Mouse (Mus musculus): ENCODE measurements around the gene Kncn. TPM values are rescaled to one million over a fixed set of nuclear protein-coding genes. Genes with fewer than 3 reads are reported as not detected.

Gene Kncn
- polyA plus RNA-seq, 1 experiment from 2014 or later, result not detected

DNA sequence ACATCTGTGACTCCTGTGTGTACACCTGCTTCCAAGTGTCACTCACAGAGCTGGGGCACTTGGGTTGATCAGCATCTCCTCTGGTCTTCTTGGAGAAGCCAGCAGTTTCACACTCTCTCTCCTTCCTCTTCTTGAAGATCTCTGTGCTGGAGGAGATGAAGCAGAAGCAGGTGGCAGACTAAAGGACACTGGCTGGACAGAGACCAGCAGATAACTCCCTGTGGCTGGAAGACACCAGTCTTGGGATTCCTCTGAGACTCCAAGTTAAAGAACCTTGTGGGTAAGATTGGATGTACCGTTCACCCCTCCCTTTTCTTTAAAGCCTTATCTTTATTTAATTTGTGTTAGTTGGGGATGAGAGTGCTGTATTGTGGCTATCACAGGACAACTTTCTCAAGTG, 36.1 kb upstream of the Kncn start:
- Histone ChIP-seq H3K4me2 (replicated peaks; ENCODE audit: low read depth, low read length) (no peak overlapping the region), H3K36me3 (ENCODE audit: control insufficient read depth, insufficient read depth, low read length) (peaks cover 12% of the 10 kb centered on the region), H3K4me3 (ENCODE audit: low read depth, low read length) (no peak overlapping the region), H3K9ac (replicated peaks; ENCODE audit: low read depth, low read length) (no peak overlapping the region), H3K4me1 (ENCODE audit: control insufficient read depth, insufficient read depth, low read length) (no peaks in the 10 kb centered on the region), H3K27ac (ENCODE audit: low read length) (no peak overlapping the region), H3K27me3 (ENCODE audit: control insufficient read depth, insufficient read depth, low read length) (no peaks in the 10 kb centered on the region), H3K9me3 (ENCODE audit: control insufficient read depth, low read depth, low read length) (no peaks in the 10 kb centered on the region)
- ATAC-seq (ENCODE audit: insufficient number of reproducible peaks, insufficient read depth, low FRiP score, low read depth), result no peak
- WGBS, result 95% methylated on average over 1 of the region's 1 CpGs

DNA sequence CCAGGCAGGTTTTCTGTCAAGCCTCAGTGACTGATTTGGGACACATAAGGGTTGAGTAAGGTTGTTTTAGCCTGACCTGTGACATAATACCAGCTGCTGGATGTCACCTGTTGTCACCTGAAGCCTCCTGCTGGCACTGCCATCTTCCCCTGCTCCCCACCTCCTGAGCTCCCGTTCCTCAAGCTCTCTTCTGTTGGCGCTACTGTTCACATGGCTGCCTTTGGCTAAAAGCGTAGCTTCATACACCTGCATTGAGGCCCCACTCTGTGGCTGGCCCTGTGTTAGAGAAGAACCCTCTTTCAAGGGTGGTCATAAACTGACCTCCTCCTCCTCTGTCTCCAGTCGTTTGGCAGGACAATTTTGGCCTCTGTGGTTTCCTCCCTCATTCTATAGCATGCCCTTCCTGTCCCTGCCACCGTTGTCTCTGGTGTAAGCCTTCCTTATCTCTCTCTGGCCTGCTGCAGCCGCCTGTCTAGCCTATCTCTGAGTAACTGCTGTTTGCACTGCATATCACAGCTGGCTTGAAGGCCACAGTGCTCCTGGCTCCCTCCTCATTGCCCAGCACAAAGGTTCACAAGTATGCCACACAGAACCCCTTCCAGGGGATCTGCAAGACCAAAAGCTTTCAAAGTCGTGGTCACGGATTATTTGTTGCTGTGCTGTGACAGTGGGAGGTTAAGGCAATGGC, 35.1 kb upstream of the Kncn start:
- H3K4me3 ChIP-seq (ENCODE audit: low read depth, low read length), result no peak overlapping the region
- WGBS, result 54% methylated on average over 8 of the region's 8 CpGs
- no peak overlapping the region for H3K9ac ChIP-seq (replicated peaks; ENCODE audit: low read depth, low read length)
- H3K27me3 ChIP-seq (ENCODE audit: control insufficient read depth, insufficient read depth, low read length), result no peaks in the 10 kb centered on the region
- no peak overlapping the region for H3K4me2 ChIP-seq (replicated peaks; ENCODE audit: low read depth, low read length)
- H3K9me3 ChIP-seq (ENCODE audit: control insufficient read depth, low read depth, low read length), result no peaks in the 10 kb centered on the region
- peaks cover 12% of the 10 kb centered on the region for H3K36me3 ChIP-seq (ENCODE audit: control insufficient read depth, insufficient read depth, low read length)
- H3K4me1 ChIP-seq (ENCODE audit: control insufficient read depth, insufficient read depth, low read length), result no peaks in the 10 kb centered on the region
- H3K27ac ChIP-seq (ENCODE audit: low read length), result no peak overlapping the region
- peak; percentile 91 for ATAC-seq (ENCODE audit: insufficient number of reproducible peaks, insufficient read depth, low FRiP score, low read depth)

DNA sequence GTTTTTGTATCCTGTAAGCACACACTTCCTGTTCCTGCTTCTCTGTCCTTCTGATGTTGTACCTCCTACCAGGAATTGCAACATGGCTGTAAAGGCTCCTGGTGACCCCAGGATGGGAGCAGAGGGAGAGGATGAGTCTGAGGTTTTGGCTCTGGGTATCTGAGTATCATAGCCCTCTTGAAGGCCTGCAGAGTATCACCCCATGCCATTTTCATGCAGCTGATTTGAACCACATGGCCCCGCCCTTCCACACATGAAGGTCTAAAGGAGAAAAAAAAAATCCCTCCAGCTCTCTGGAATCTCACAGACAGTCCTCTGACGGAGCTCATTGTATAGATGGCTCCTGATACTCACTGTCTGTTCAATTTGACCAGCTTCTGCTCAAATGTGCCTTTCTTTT, 34.1 kb upstream of the Kncn start:
- 0 out of 2 replicates have a peak overlapping the region, but pooled peaks have one; percentile 21 for H3K27ac ChIP-seq (ENCODE audit: low read length)
- H3K4me2 ChIP-seq (replicated peaks; ENCODE audit: low read depth, low read length), result no peak overlapping the region
- 71% methylated on average over 2 of the region's 2 CpGs for WGBS
- H3K36me3 ChIP-seq (ENCODE audit: control insufficient read depth, insufficient read depth, low read length), result peaks cover 12% of the 10 kb centered on the region
- no peaks in the 10 kb centered on the region for H3K27me3 ChIP-seq (ENCODE audit: control insufficient read depth, insufficient read depth, low read length)
- no peaks in the 10 kb centered on the region for H3K9me3 ChIP-seq (ENCODE audit: control insufficient read depth, low read depth, low read length)
- H3K9ac ChIP-seq (replicated peaks; ENCODE audit: low read depth, low read length), result no peak overlapping the region
- H3K4me1 ChIP-seq (ENCODE audit: control insufficient read depth, insufficient read depth, low read length), result no peaks in the 10 kb centered on the region
- H3K4me3 ChIP-seq (ENCODE audit: low read depth, low read length), result no peak overlapping the region
- ATAC-seq (ENCODE audit: insufficient number of reproducible peaks, insufficient read depth, low FRiP score, low read depth), result no peak

DNA sequence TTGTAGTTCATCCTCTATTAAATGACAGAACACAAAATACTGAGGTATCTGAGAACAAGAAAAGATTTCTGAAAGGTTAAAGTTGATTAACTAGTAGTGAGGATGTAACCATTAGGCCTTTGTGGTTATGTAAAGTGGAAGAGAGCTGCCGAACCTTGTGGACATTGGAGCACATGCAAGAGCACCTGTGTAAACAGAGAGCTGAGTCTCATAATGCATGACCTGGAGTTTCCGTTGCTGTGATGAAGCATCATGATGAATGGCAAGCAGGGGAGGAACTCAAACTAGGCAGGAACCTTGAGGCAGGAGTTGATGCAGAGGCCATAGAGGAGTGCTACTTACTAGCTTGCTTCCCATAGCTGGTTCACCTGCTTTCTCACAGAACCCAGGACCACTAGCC, 33.6 kb upstream of the Kncn start:
- 23% methylated on average over 2 of the region's 2 CpGs for WGBS
- H3K36me3 ChIP-seq (ENCODE audit: control insufficient read depth, insufficient read depth, low read length), result peaks cover 12% of the 10 kb centered on the region
- no peak overlapping the region for H3K27ac ChIP-seq (ENCODE audit: low read length)

DNA sequence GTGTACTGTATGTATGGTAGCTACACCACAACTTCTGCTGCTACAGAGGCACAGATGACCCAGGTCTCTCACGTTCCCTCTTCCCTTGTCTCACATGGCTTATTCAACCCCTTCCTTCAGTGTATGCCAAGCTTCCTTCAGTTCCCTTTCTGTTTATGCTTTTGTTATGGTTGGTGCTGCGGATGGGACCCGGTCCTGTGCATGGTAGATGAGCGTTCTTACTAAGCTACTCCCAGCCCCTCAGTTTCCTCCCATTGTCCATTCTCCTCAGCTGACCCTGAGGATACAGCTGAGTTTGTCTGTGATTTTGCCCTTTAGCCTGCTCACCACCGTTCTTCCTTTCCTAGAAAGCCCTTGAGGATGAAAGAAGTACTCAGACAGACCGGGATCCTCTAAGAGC, 32.6 kb upstream of the Kncn start:
- ATAC-seq (ENCODE audit: insufficient number of reproducible peaks, insufficient read depth, low FRiP score, low read depth), result no peak
- Histone ChIP-seq H3K4me1 (ENCODE audit: control insufficient read depth, insufficient read depth, low read length) (no peaks in the 10 kb centered on the region), H3K4me2 (replicated peaks; ENCODE audit: low read depth, low read length) (no peak overlapping the region), H3K36me3 (ENCODE audit: control insufficient read depth, insufficient read depth, low read length) (peaks cover 12% of the 10 kb centered on the region), H3K9ac (replicated peaks; ENCODE audit: low read depth, low read length) (no peak overlapping the region), H3K27me3 (ENCODE audit: control insufficient read depth, insufficient read depth, low read length) (no peaks in the 10 kb centered on the region), H3K4me3 (ENCODE audit: low read depth, low read length) (no peak overlapping the region), H3K9me3 (ENCODE audit: control insufficient read depth, low read depth, low read length) (no peaks in the 10 kb centered on the region), H3K27ac (ENCODE audit: low read length) (no peak overlapping the region)
- WGBS, result 82% methylated on average over 6 of the region's 6 CpGs

More for the DNA sequence above, 33.6 kb upstream of the Kncn start:
- Histone ChIP-seq H3K4me3 (ENCODE audit: low read depth, low read length) (no peak overlapping the region), H3K9ac (replicated peaks; ENCODE audit: low read depth, low read length) (no peak overlapping the region), H3K9me3 (ENCODE audit: control insufficient read depth, low read depth, low read length) (no peaks in the 10 kb centered on the region), H3K4me2 (replicated peaks; ENCODE audit: low read depth, low read length) (no peak overlapping the region), H3K4me1 (ENCODE audit: control insufficient read depth, insufficient read depth, low read length) (no peaks in the 10 kb centered on the region), H3K27me3 (ENCODE audit: control insufficient read depth, insufficient read depth, low read length) (no peaks in the 10 kb centered on the region)
- no peak for ATAC-seq (ENCODE audit: insufficient number of reproducible peaks, insufficient read depth, low FRiP score, low read depth)

DNA sequence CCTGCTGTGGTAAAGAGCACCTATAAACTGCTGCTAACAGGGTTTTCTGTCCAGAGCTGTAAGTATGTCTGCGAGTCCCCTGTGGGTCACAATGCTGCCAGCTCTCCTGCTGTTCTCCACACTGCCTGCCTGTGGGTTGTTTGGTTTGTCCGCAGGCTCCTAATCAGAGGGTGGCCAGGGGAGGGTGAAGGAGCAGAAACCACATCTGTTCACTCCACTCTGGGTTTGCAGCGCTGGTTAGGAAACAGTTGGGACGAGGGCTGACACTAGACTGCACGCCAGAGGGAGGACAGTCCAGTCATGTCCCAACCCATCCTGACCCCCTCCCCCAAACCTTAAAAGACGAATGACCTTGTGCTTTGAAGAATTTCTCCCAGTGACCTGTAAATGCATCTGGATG, 29.1 kb upstream of the Kncn start:
- Histone ChIP-seq H3K4me2 (replicated peaks; ENCODE audit: low read depth, low read length) (no peak overlapping the region), H3K27me3 (ENCODE audit: control insufficient read depth, insufficient read depth, low read length) (no peaks in the 10 kb centered on the region), H3K9ac (replicated peaks; ENCODE audit: low read depth, low read length) (no peak overlapping the region), H3K4me3 (ENCODE audit: low read depth, low read length) (no peak overlapping the region), H3K36me3 (ENCODE audit: control insufficient read depth, insufficient read depth, low read length) (peaks cover 16% of the 10 kb centered on the region), H3K9me3 (ENCODE audit: control insufficient read depth, low read depth, low read length) (no peaks in the 10 kb centered on the region), H3K27ac (ENCODE audit: low read length) (no peak overlapping the region), H3K4me1 (ENCODE audit: control insufficient read depth, insufficient read depth, low read length) (no peaks in the 10 kb centered on the region)
- no peak for ATAC-seq (ENCODE audit: insufficient number of reproducible peaks, insufficient read depth, low FRiP score, low read depth)
- WGBS, result 47% methylated on average over 6 of the region's 6 CpGs

DNA sequence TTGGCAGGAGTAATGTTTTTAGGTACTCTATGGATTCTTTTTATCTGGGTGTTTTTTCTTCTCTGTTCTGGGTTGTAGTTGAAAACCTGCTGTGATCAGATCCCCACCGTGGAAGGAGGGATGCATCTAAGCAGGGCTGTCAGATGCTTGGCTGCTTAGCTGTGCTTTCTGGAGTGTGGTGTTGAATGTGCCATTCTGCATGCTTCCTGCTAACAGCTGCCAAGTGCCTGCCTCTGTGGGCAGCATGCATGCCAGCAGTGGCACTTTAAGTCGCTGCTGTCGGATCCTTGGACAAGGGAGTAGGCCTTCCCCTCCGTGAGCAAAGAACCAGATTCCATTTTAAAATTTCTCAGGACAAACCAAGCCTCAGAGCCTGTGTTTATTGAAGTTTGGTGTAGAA, 28.6 kb upstream of the Kncn start:
- Histone ChIP-seq H3K9me3 (ENCODE audit: control insufficient read depth, low read depth, low read length) (no peaks in the 10 kb centered on the region), H3K4me2 (replicated peaks; ENCODE audit: low read depth, low read length) (no peak overlapping the region), H3K27me3 (ENCODE audit: control insufficient read depth, insufficient read depth, low read length) (no peaks in the 10 kb centered on the region), H3K9ac (replicated peaks; ENCODE audit: low read depth, low read length) (0 out of 2 replicates have a peak overlapping the region, but pooled peaks have one; percentile 3), H3K27ac (ENCODE audit: low read length) (no peak overlapping the region), H3K4me3 (ENCODE audit: low read depth, low read length) (no peak overlapping the region), H3K36me3 (ENCODE audit: control insufficient read depth, insufficient read depth, low read length) (peaks cover 16% of the 10 kb centered on the region), H3K4me1 (ENCODE audit: control insufficient read depth, insufficient read depth, low read length) (no peaks in the 10 kb centered on the region)
- WGBS, result 65% methylated on average over 4 of the region's 4 CpGs
- ATAC-seq (ENCODE audit: insufficient number of reproducible peaks, insufficient read depth, low FRiP score, low read depth), result no peak

DNA sequence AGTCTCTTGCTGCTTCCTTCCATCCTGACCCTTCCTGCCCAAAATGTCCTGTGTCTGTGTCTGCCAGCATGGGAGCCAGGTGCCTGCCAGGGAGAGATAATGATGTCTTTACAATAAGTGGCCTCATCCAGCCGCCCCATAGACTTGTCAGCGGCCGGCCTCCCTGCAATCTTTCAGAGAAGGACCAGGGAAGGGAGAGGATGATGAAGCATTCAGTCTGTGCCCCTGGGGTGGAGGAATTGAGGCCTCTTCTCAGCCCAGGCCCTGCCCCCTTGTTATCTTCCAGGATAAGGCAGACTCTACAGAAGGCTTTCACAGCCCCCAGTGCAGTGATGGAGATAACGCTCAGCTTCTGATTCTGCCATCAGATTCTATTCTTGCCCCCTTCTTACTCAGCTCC, 27.9 kb upstream of the Kncn start:
- Histone ChIP-seq H3K9ac (replicated peaks; ENCODE audit: low read depth, low read length) (no peak overlapping the region), H3K9me3 (ENCODE audit: control insufficient read depth, low read depth, low read length) (no peaks in the 10 kb centered on the region), H3K4me2 (replicated peaks; ENCODE audit: low read depth, low read length) (no peak overlapping the region)

More for the DNA sequence above, 27.9 kb upstream of the Kncn start:
- H3K4me1 ChIP-seq (ENCODE audit: control insufficient read depth, insufficient read depth, low read length), result no peaks in the 10 kb centered on the region
- 75% methylated on average over 4 of the region's 4 CpGs for WGBS
- H3K36me3 ChIP-seq (ENCODE audit: control insufficient read depth, insufficient read depth, low read length), result peaks cover 13% of the 10 kb centered on the region
- no peak overlapping the region for H3K27ac ChIP-seq (ENCODE audit: low read length)
- H3K27me3 ChIP-seq (ENCODE audit: control insufficient read depth, insufficient read depth, low read length), result no peaks in the 10 kb centered on the region
- H3K4me3 ChIP-seq (ENCODE audit: low read depth, low read length), result no peak overlapping the region
- ATAC-seq (ENCODE audit: insufficient number of reproducible peaks, insufficient read depth, low FRiP score, low read depth), result peak; percentile 49; the same call in 1 of the 2 replicates

All from stomach, embryonic 14.5 days (tissue).